Mouse (Mus musculus): ENCODE results near the gene Tmc4.
"Not testable (repeated sequence)": the region's sequence is repeated elsewhere in the genome, so short reads cannot be mapped to it uniquely, and the experiment has no call there.

Gene Tmc4

GRCm38 (mm10) chr7:3677342-3677741 is at the start of gene Tmc4:
Gene Tmc4 (minus strand): TSS chr7:3677553.
- peak; percentile 68 for DNase-seq (ENCODE audit: low spot score)

- not testable (repeated sequence) for DNase-seq (ENCODE audit: low spot score)
These were observed 48.1 kb upstream of the Tmc4 start for GRCm38 (mm10) chr7:3725459-3725858.

GRCm38 (mm10) chr7:3720268-3720667 is 42.9 kb upstream of the Tmc4 start, which contains the start of gene Pirb:
Gene Pirb (minus strand): TSS chr7:3720391.
- peak; percentile 20 for DNase-seq (ENCODE audit: low spot score)

- DNase-seq (ENCODE audit: low spot score), result no peak
These were observed 37.9 kb upstream of the Tmc4 start for GRCm38 (mm10) chr7:3715249-3715648.

GRCm38 (mm10) chr7:3712264-3712942 is 35.0 kb upstream of the Tmc4 start:
- no peak for DNase-seq (ENCODE audit: low spot score)

GRCm38 (mm10) chr7:3709000-3709399 is 31.6 kb upstream of the Tmc4 start:
- no peak for DNase-seq (ENCODE audit: low spot score)

GRCm38 (mm10) chr7:3708447-3708980 is 31.2 kb upstream of the Tmc4 start:
- DNase-seq (ENCODE audit: low spot score), result not testable (repeated sequence)

- DNase-seq (ENCODE audit: low spot score), result no peak
These were observed 30.4 kb upstream of the Tmc4 start for GRCm38 (mm10) chr7:3707568-3708413.

GRCm38 (mm10) chr7:3707027-3707426 is 29.7 kb upstream of the Tmc4 start:
- DNase-seq (ENCODE audit: low spot score), result peak; percentile 52

GRCm38 (mm10) chr7:3706343-3706934 is 29.1 kb upstream of the Tmc4 start:
- no peak for DNase-seq (ENCODE audit: low spot score)

- DNase-seq (ENCODE audit: low spot score), result no peak
These were observed 28.6 kb upstream of the Tmc4 start for GRCm38 (mm10) chr7:3705911-3706310.

- not testable (repeated sequence) for DNase-seq (ENCODE audit: low spot score)
These were observed 28.1 kb upstream of the Tmc4 start for GRCm38 (mm10) chr7:3705461-3705860.

- DNase-seq (ENCODE audit: low spot score), result no peak
These were observed 27.1 kb upstream of the Tmc4 start for GRCm38 (mm10) chr7:3704475-3704874.

- DNase-seq (ENCODE audit: low spot score), result peak; percentile 98
These were observed 26.6 kb upstream of the Tmc4 start, which contains the start of gene Rps9 for GRCm38 (mm10) chr7:3703879-3704441. Gene Rps9 (plus strand): TSS chr7:3703993.

- no peak for DNase-seq (ENCODE audit: low spot score)
These were observed 26.0 kb upstream of the Tmc4 start for GRCm38 (mm10) chr7:3703148-3703878.

GRCm38 (mm10) chr7:3698471-3698870 is 21.1 kb upstream of the Tmc4 start:
- DNase-seq (ENCODE audit: low spot score), result no peak

- not testable (repeated sequence) for DNase-seq (ENCODE audit: low spot score)
These were observed 17.6 kb upstream of the Tmc4 start for GRCm38 (mm10) chr7:3694949-3695305.

GRCm38 (mm10) chr7:3694076-3694948 is 17.0 kb upstream of the Tmc4 start:
- DNase-seq (ENCODE audit: low spot score), result peak; percentile 84

- no peak for DNase-seq (ENCODE audit: low spot score)
These were observed 16.4 kb upstream of the Tmc4 start for GRCm38 (mm10) chr7:3693809-3694075.

GRCm38 (mm10) chr7:3692987-3693808 is 15.8 kb upstream of the Tmc4 start, which contains the start of gene Mboat7:
Gene Mboat7 (minus strand): TSS chr7:3693523.
- peak; percentile 98 for DNase-seq (ENCODE audit: low spot score)
